Mouse (Mus musculus) ES-E14 (cell line): Measurements from ENCODE around the gene Kpnb1. TPM values are rescaled to one million over a fixed set of nuclear protein-coding genes. Genes with fewer than 3 reads are reported as not detected.

Experiments used
- DNase-seq: peaks from one replicate; pipeline ENCODE4 v3.0.0-alpha.2; 2013; ENCODE audit warnings: low read depth, low spot score
- H3K27ac ChIP-seq: 2 replicates; pipeline ENCODE4 v1.5.1; 2012; ENCODE audit warnings: low read depth, mild to moderate bottlenecking, low read length, moderate library complexity, mixed read lengths; ENCODE audit not compliant: poor library complexity, insufficient read depth, severe bottlenecking
- H3K36me3 ChIP-seq: 2 replicates; pipeline ENCODE4 v1.6.1; 2012; ENCODE audit warnings: mild to moderate bottlenecking, low read length, moderate library complexity, mixed read lengths; ENCODE audit not compliant: control insufficient read depth, poor library complexity, insufficient read depth, severe bottlenecking
- H3K4me1 ChIP-seq, 2 experiments: fragments of 150-350 bp in 1 of 2; sonication (generic) in 1 of 2; 2 replicates each; pipeline ENCODE4 v1.6.1; 2012; ENCODE audit warnings: low read length in 2 of 2, mild to moderate bottlenecking in 1 of 2, mixed read lengths in 1 of 2; ENCODE audit not compliant: control insufficient read depth in 2 of 2, insufficient read depth in 2 of 2, poor library complexity in 1 of 2
- H3K4me3 ChIP-seq, 2 experiments: fragments of 150-350 bp in 1 of 2; sonication (generic) in 1 of 2; 2 replicates each; pipeline ENCODE4 v1.5.1; 2012; ENCODE audit warnings: low read length in 2 of 2, low read depth in 1 of 2, mild to moderate bottlenecking in 1 of 2, mixed read lengths in 1 of 2; ENCODE audit not compliant: insufficient read depth in 1 of 2, poor library complexity in 1 of 2, severe bottlenecking in 1 of 2
- H3K9ac ChIP-seq: 2 replicates; pipeline ENCODE4 v1.6.1; 2012; ENCODE audit warnings: low read depth, mild to moderate bottlenecking, low read length, mixed read lengths; ENCODE audit not compliant: poor library complexity, insufficient read depth, severe bottlenecking
- H3K9me3 ChIP-seq: fragments of 150-350 bp; sonication (generic); 2 replicates; pipeline ENCODE4 v1.6.1; 2012; ENCODE audit warnings: low read depth, mild to moderate bottlenecking, low read length; ENCODE audit not compliant: control insufficient read depth, insufficient read depth
- CHD2 ChIP-seq: IDR thresholded peaks from 2 replicates; pipeline ENCODE4 v1.6.1; 2014; ENCODE audit warnings: mild to moderate bottlenecking, low read depth, low read length, inconsistent platforms
- HCFC1 ChIP-seq: IDR thresholded peaks from 2 replicates; pipeline ENCODE4 v1.6.1; 2012; ENCODE audit warnings: low read length, inconsistent platforms, borderline replicate concordance; ENCODE audit not compliant: insufficient read depth
- MAFK ChIP-seq: IDR thresholded peaks from 2 replicates; pipeline ENCODE4 v1.6.1; 2014; ENCODE audit warnings: mild to moderate bottlenecking, low read depth, low read length, inconsistent platforms; ENCODE audit not compliant: insufficient read depth
- ZC3H11A ChIP-seq: IDR thresholded peaks from 2 replicates; pipeline ENCODE4 v1.6.1; 2012; ENCODE audit warnings: low read depth, mild to moderate bottlenecking, inconsistent platforms, low read length, borderline replicate concordance
- ZNF384 ChIP-seq: IDR thresholded peaks from 2 replicates; pipeline ENCODE4 v1.6.1; 2012; ENCODE audit warnings: low read depth, low read length, inconsistent platforms
- in situ Hi-C, 2 experiments: fragments of 600-800 bp; cut with MboI; formaldehyde crosslinking; loops; one replicate each; pipeline ENCODE4 v1.15.1; 2025; ENCODE audit warnings: low sequenced_read_pairs in 2 of 2, inconsistent platforms in 1 of 2; ENCODE audit not compliant: unreplicated experiment in 2 of 2
- total RNA-seq: library from RNA; depleted of rRNA; stranded (reverse); fragments of 300-350 nt; gene quantifications from 2 replicates; pipeline ENCODE4 v1.2.3, GENCODE M21; 2012

Kpnb1 gene
- total RNA-seq, 1 experiment, result 369 TPM

GRCm38 (mm10) chr11:97148591-97148990, 39.1 kb downstream of the Kpnb1 start:
- no peaks in the 10 kb centered on the region; the same call in 1 of the 2 replicates for H3K36me3 ChIP-seq
- DNase-seq, result no peak
- no peak for TF ChIP-seq MAFK
- TF ChIP-seq HCFC1, result no peak
- TF ChIP-seq CHD2, result no peak
- no peak for TF ChIP-seq ZC3H11A
- TF ChIP-seq ZNF384, result no peak
- no peak overlapping the region for H3K27ac ChIP-seq
- H3K4me3 ChIP-seq, result peak overlapping the region; percentile 1 to 16; a peak in 2 of 4 replicates
- in situ Hi-C loops, result no loop called here
- H3K4me1 ChIP-seq, result peaks cover 4 to 31% of the 10 kb centered on the region in 2 experiments; a peak in 3 of 4 replicates
- H3K9ac ChIP-seq, result no peak overlapping the region
- H3K9me3 ChIP-seq, result no peaks in the 10 kb centered on the region

- Histone ChIP-seq H3K4me3 (no peak overlapping the region), H3K27ac (no peak overlapping the region), H3K4me1 (peaks cover 4 to 28% of the 10 kb centered on the region in 2 experiments; a peak in 3 of 4 replicates), H3K36me3 (no peaks in the 10 kb centered on the region; the same call in 1 of the 2 replicates), H3K9ac (no peak overlapping the region), H3K9me3 (no peaks in the 10 kb centered on the region)
- in situ Hi-C loops, result no loop called here
- TF ChIP-seq ZNF384 (no peak), ZC3H11A (no peak), CHD2 (no peak), MAFK (no peak), HCFC1 (no peak)
- DNase-seq, result no peak
Measured at GRCm38 (mm10) chr11:97147333-97147732, 40.3 kb downstream of the Kpnb1 start.

GRCm38 (mm10) chr11:97146724-97147123, 41.0 kb downstream of the Kpnb1 start:
- no peak overlapping the region for H3K9ac ChIP-seq
- peaks cover under 1 to 29% of the 10 kb centered on the region in 2 experiments; a peak in 3 of 4 replicates for H3K4me1 ChIP-seq
- no peak overlapping the region for H3K27ac ChIP-seq
- H3K9me3 ChIP-seq, result no peaks in the 10 kb centered on the region
- TF ChIP-seq MAFK (no peak), CHD2 (no peak), ZC3H11A (no peak), ZNF384 (no peak), HCFC1 (no peak)
- in situ Hi-C loops, result no loop called here
- DNase-seq, result peak; percentile 82
- H3K36me3 ChIP-seq, result no peaks in the 10 kb centered on the region; the same call in 1 of the 2 replicates
- H3K4me3 ChIP-seq, result peak overlapping the region; percentile 1 to 9; a peak in 1 of 4 replicates

GRCm38 (mm10) chr11:97145951-97146350, 41.7 kb downstream of the Kpnb1 start:
- no peaks in the 10 kb centered on the region for H3K9me3 ChIP-seq

More at GRCm38 (mm10) chr11:97145951-97146350, 41.7 kb downstream of the Kpnb1 start:
- Histone ChIP-seq H3K9ac (no peak overlapping the region; the same call in 1 of the 2 replicates), H3K27ac (no peak overlapping the region), H3K36me3 (no peaks in the 10 kb centered on the region; the same call in 1 of the 2 replicates), H3K4me3 (no peak overlapping the region; a peak in 1 of 4 replicates), H3K4me1 (peaks cover 0 to 29% of the 10 kb centered on the region in 2 experiments; a peak in 3 of 4 replicates)
- in situ Hi-C loops, result no loop called here
- no peak for DNase-seq
- TF ChIP-seq HCFC1 (no peak), ZNF384 (no peak), CHD2 (no peak), MAFK (no peak), ZC3H11A (no peak)
